19 mouse cellular contexts compared by ENCODE assay signal in the genomic region with DNA sequence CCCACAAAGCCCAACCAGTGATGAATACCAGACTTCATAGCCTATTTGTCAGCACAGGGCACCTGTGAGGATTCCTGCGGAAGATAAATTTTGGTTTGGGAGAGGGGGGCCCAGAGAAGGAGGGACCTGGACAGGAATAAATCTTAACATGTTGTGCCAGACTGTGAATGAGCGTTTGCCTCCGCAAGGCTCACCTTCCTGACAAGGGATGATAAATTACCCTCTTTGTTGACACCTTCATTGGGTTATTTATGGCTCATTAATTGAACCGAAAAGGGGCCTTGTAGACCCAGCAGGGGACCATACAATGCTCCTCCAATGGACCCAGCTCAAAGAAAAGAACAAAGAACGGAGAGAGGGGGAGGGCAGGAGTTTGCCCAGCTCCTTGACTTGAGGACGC.
DNase-seq lines count a peak whose midpoint lies in the region; ATAC-seq and TF ChIP-seq lines count a peak whose summit lies in the region.
"Had no signal": no experiment of that assay in that cellular context is flagged by ENCODE, and none has a peak within 500 bp of the region (broad histone marks: within the 10 kb centered on the region; RNA-seq: fewer than 3 reads in every experiment).

No protein-coding gene starts in this region.

- no peak for DNase-seq in stomach, postnatal 0 days (ENCODE audit: low spot score)
- DNase-seq in mesoderm, embryonic 11.5 days (ENCODE audit: low read depth, low spot score) = peak; percentile 88
- no peak for DNase-seq in left cerebral cortex, postnatal 10 days (ENCODE audit: extremely low spot score in 1 of 2, low spot score in 2 of 2)
- no peak for DNase-seq in heart, postnatal 14 days
- no peak for DNase-seq in thymus, postnatal 36 days
- DNase-seq: cerebellum, adult 9-10 months; heart, postnatal 36 days; layer of hippocampus, postnatal 36 days; right cerebral cortex, adult 18-20 months; thymus, postnatal 14 days had no signal

- TF ChIP-seq CTCF in stomach, postnatal 0 days (IDR thresholded peaks at IDR 0.05; ENCODE audit: low read depth) = no peak

- no peak overlapping the region for H3K4me3 ChIP-seq in stomach, embryonic 14.5 days (ENCODE audit: low read depth, low read length)
- H3K4me3 ChIP-seq in stomach, postnatal 0 days (ENCODE audit: low read depth, low read length) = no peak overlapping the region
- H3K4me3 ChIP-seq in hindbrain, embryonic 12.5 days = no peak overlapping the region
- H3K4me3 ChIP-seq: heart, embryonic 10.5 days; limb, embryonic 13.5 days; liver, embryonic 15.5 days; megakaryocyte, embryonic 14.5 days had no signal

- peaks cover 7% of the 10 kb centered on the region; the same call in 1 of the 2 replicates for H3K4me1 ChIP-seq in stomach, embryonic 14.5 days (ENCODE audit: control insufficient read depth, insufficient read depth, low read length)
- no peaks in the 10 kb centered on the region for H3K4me1 ChIP-seq in stomach, postnatal 0 days (replicated peaks; ENCODE audit: control insufficient read depth, insufficient read depth)
- peaks cover 11% of the 10 kb centered on the region for H3K4me1 ChIP-seq in hindbrain, embryonic 12.5 days
- H3K4me1 ChIP-seq: liver, embryonic 15.5 days; megakaryocyte, embryonic 14.5 days had no signal

- intact Hi-C loops in left cerebral cortex, postnatal 10 days (cut with DNase I) = no loop called here
- intact Hi-C loops in heart, postnatal 14 days (cut with DNase I) = no loop called here

- no peak overlapping the region for H3K4me2 ChIP-seq in stomach, embryonic 14.5 days (replicated peaks; ENCODE audit: low read depth, low read length)
- no peak overlapping the region for H3K4me2 ChIP-seq in stomach, postnatal 0 days (replicated peaks; ENCODE audit: low read depth)
- no peak overlapping the region for H3K4me2 ChIP-seq in hindbrain, embryonic 12.5 days (replicated peaks)
- H3K4me2 ChIP-seq: limb, embryonic 13.5 days; liver, embryonic 15.5 days had no signal

- 13% methylated on average over 6 of the region's 6 CpGs for WGBS in stomach, embryonic 14.5 days
- WGBS in stomach, postnatal 0 days = 25% methylated on average over 6 of the region's 6 CpGs
- WGBS in hindbrain, embryonic 12.5 days = 23% methylated on average over 6 of the region's 6 CpGs

- no peak for TF ChIP-seq EP300 in stomach, postnatal 0 days (optimal IDR thresholded peaks at IDR 0.05)

- peak; percentile 56; the same call in 1 of the 2 replicates for ATAC-seq in stomach, embryonic 14.5 days (ENCODE audit: insufficient number of reproducible peaks, insufficient read depth, low FRiP score, low read depth)
- no peak for ATAC-seq in stomach, postnatal 0 days (ENCODE audit: low FRiP score, low TSS enrichment)
- ATAC-seq in hindbrain, embryonic 12.5 days (ENCODE audit: low FRiP score) = peak; percentile 72; the same call in 1 of the 2 replicates
- ATAC-seq: forebrain, embryonic 14.5 days; intestine, postnatal 0 days; lung, postnatal 0 days had no signal

- no peak overlapping the region for H3K9ac ChIP-seq in stomach, embryonic 14.5 days (replicated peaks; ENCODE audit: low read depth, low read length)
- H3K9ac ChIP-seq in stomach, postnatal 0 days (ENCODE audit: low read length) = no peak overlapping the region
- H3K9ac ChIP-seq in hindbrain, embryonic 12.5 days = no peak overlapping the region
- H3K9ac ChIP-seq: limb, embryonic 13.5 days; liver, embryonic 15.5 days had no signal

- H3K9me3 ChIP-seq in stomach, embryonic 14.5 days (ENCODE audit: control insufficient read depth, low read depth, low read length) = no peaks in the 10 kb centered on the region
- no peaks in the 10 kb centered on the region for H3K9me3 ChIP-seq in stomach, postnatal 0 days (ENCODE audit: control insufficient read depth, low read length)
- no peaks in the 10 kb centered on the region for H3K9me3 ChIP-seq in hindbrain, embryonic 12.5 days (replicated peaks)
- H3K9me3 ChIP-seq: heart, embryonic 10.5 days; limb, embryonic 13.5 days; liver, embryonic 15.5 days; megakaryocyte, embryonic 14.5 days had no signal

- H3K27ac ChIP-seq in stomach, embryonic 14.5 days (ENCODE audit: low read length) = no peak overlapping the region
- H3K27ac ChIP-seq in stomach, postnatal 0 days (replicated peaks) = no peak overlapping the region
- H3K27ac ChIP-seq in hindbrain, embryonic 12.5 days = peak overlapping the region; percentile 36; the same call in 1 of the 2 replicates
- H3K27ac ChIP-seq: heart, embryonic 10.5 days; limb, embryonic 13.5 days; liver, embryonic 15.5 days had no signal

- H3K27me3 ChIP-seq in stomach, embryonic 14.5 days (ENCODE audit: control insufficient read depth, insufficient read depth, low read length) = no peaks in the 10 kb centered on the region
- no peaks in the 10 kb centered on the region for H3K27me3 ChIP-seq in stomach, postnatal 0 days (ENCODE audit: control insufficient read depth, insufficient read depth, low read length)
- peaks cover 6% of the 10 kb centered on the region for H3K27me3 ChIP-seq in hindbrain, embryonic 12.5 days
- H3K27me3 ChIP-seq: limb, embryonic 13.5 days; liver, embryonic 15.5 days; megakaryocyte, embryonic 14.5 days had no signal

- H3K36me3 ChIP-seq in stomach, embryonic 14.5 days (ENCODE audit: control insufficient read depth, insufficient read depth, low read length) = no peaks in the 10 kb centered on the region
- H3K36me3 ChIP-seq in stomach, postnatal 0 days (ENCODE audit: control insufficient read depth, insufficient read depth, low read length) = no peaks in the 10 kb centered on the region
- no peaks in the 10 kb centered on the region for H3K36me3 ChIP-seq in hindbrain, embryonic 12.5 days
- H3K36me3 ChIP-seq: heart, embryonic 10.5 days; limb, embryonic 13.5 days; liver, embryonic 15.5 days had no signal
